Mouse (Mus musculus) embryonic facial prominence, embryonic 10.5 days (tissue): ENCODE data around the gene Kpna1. TPM values are rescaled to one million over a fixed set of nuclear protein-coding genes. Genes with fewer than 3 reads are reported as not detected.
"Not testable (repeated sequence)": the region's sequence is repeated elsewhere in the genome, so short reads cannot be mapped to it uniquely, and the experiment has no call there.

Source experiments
- DNase-seq: peaks from one replicate; pipeline ENCODE4 v3.0.0-alpha.2; 2017; ENCODE audit warnings: low spot score
- H3K27ac ChIP-seq: fragments of 300-500 bp; sonication (generic); replicated peaks from 2 replicates; pipeline ENCODE4 v1.5.1; 2016; ENCODE audit warnings: mild to moderate bottlenecking
- H3K27me3 ChIP-seq: fragments of 300-500 bp; sonication (generic); replicated peaks from 2 replicates; pipeline ENCODE4 v1.6.1; 2016; ENCODE audit warnings: low read depth, mild to moderate bottlenecking; ENCODE audit not compliant: poor library complexity, severe bottlenecking
- H3K36me3 ChIP-seq: fragments of 300-500 bp; sonication (generic); replicated peaks from 2 replicates; pipeline ENCODE4 v1.6.1; 2016; ENCODE audit warnings: mild to moderate bottlenecking, moderate library complexity
- H3K4me1 ChIP-seq: fragments of 300-500 bp; sonication (generic); 2 replicates; pipeline ENCODE4 v1.6.1; 2016
- H3K4me3 ChIP-seq: fragments of 300-500 bp; sonication (generic); 2 replicates; pipeline ENCODE4 v1.5.1; 2016; ENCODE audit warnings: mild to moderate bottlenecking, moderate library complexity
- H3K9me3 ChIP-seq: fragments of 300-500 bp; sonication (generic); 2 replicates; pipeline ENCODE4 v1.6.1; 2016; ENCODE audit warnings: mild to moderate bottlenecking
- WGBS: fragments of 180-500 bp; shearing (Covaris S2); methylation state at CpG from one replicate; pipeline ENCODE4 v1.1.7; 2016; 5-methylcytosine and 5-hydroxymethylcytosine counted together
- polyA plus RNA-seq: library from polyadenylated mRNA; unstranded; fragments of >200 nt; fragmentation: Nextera tagmentation; extraction: Ambion mirVana; gene quantifications from 2 replicates; pipeline ENCODE4 v1.2.1, GENCODE M21; 2016

Kpna1 gene
- polyA plus RNA-seq, 1 experiment from 2014 or later, result 66.8 TPM

DNA sequence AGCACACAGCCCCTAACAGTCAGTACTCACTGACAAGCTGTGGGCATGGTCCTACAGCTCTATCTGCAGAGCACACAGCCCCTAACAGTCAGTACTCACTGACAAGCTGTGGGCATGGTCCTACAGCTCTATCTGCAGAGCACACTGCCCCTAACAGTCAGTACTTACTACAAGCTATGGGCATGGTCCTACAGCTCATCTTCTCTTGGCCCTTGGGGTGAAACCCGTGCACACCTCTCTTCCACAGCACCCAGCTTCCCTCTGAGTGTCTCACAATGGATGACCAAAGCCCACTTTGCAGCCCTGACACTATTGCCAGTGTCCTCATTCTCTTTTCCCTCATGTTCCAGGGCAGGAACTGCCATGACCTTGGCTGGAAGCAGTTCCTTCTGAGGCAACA, 84.0 kb downstream of the Kpna1 start:
- not testable (repeated sequence) for H3K4me1 ChIP-seq, H3K27me3 ChIP-seq, DNase-seq, H3K9me3 ChIP-seq, H3K4me3 ChIP-seq, H3K27ac ChIP-seq
- WGBS, result 86% methylated on average over 1 of the region's 1 CpGs
- peaks cover 30% of the 10 kb centered on the region for H3K36me3 ChIP-seq

DNA sequence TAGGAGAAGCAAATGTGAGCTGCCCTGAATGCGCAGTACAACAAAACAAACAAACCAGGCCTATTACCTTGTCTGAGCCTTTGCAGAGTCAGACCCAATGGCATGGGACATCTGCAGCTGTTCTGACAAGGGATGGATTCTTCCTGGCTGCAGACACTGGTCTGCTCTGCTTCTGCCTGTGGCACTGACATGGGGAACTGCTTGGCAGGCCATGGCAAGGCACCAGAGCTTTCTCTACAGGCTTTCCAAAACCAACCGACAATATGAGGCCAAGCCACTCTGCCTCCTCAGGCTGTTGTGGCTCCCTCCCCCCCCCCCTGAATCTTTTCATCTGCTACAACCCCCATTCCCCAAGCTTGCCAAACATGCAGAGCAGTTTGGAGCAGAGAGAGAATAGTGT, 84.8 kb downstream of the Kpna1 start:
- Histone ChIP-seq H3K4me3 (no peak overlapping the region), H3K27me3 (no peaks in the 10 kb centered on the region), H3K27ac (no peak overlapping the region), H3K36me3 (peaks cover 37% of the 10 kb centered on the region), H3K4me1 (peaks cover 11% of the 10 kb centered on the region), H3K9me3 (no peaks in the 10 kb centered on the region)
- DNase-seq, result no peak
- WGBS, result 69% methylated on average over 2 of the region's 2 CpGs

DNA sequence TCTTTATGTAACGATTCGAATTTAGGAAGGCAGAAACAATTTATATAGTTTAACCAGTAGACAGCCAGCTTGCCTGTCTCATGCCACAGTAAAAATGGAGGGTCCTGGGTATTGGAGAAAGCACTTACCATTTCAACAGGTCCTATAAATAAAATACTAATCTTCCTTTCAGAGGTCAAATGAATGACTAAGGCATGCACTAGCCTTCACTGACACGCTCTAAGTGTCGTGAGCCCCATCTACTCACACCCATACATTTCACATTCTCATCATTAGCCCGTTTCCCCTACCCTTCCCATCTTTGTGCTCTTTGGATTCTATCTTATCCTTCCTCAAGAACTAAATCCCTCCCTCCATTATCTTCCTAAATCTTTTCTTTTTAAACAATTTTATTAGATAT, 86.4 kb downstream of the Kpna1 start:
- Histone ChIP-seq H3K36me3 (peaks cover 44% of the 10 kb centered on the region), H3K9me3 (no peaks in the 10 kb centered on the region), H3K4me3 (no peak overlapping the region), H3K27me3 (no peaks in the 10 kb centered on the region), H3K27ac (no peak overlapping the region), H3K4me1 (peaks cover 22% of the 10 kb centered on the region)
- DNase-seq, result no peak
- WGBS, result 88% methylated on average over 5 of the region's 5 CpGs

GRCm38 (mm10) chr16:36067694-36068093, 89.1 kb downstream of the Kpna1 start:
- Histone ChIP-seq H3K9me3 (no peaks in the 10 kb centered on the region), H3K36me3 (peaks cover 34% of the 10 kb centered on the region), H3K27me3 (no peaks in the 10 kb centered on the region), H3K4me3 (no peak overlapping the region), H3K4me1 (peaks cover 27% of the 10 kb centered on the region), H3K27ac (no peak overlapping the region)
- 59% methylated on average over 2 of the region's 2 CpGs for WGBS
- DNase-seq, result no peak

DNA sequence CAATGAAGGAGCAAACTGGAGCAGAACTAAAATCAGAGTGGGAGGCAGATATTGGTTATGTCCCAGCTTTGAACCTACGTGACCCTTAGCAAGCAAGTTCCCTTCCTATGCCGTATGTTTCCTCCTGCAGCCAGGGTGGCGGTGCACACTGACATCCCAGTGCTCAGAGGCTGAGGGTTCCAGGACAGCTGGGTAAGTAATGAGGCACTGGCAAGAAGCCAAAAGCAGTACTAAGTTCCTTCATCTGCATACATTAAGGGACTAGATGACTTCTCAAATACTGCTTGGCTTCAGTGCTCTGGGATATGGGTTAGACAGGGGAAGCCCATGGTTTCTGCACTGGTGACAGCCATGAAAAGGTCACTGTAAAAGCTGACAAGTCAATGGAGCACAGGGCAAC, 89.8 kb downstream of the Kpna1 start:
- Histone ChIP-seq H3K36me3 (peaks cover 31% of the 10 kb centered on the region), H3K4me1 (peaks cover 30% of the 10 kb centered on the region), H3K27ac (no peak overlapping the region), H3K9me3 (no peaks in the 10 kb centered on the region), H3K27me3 (no peaks in the 10 kb centered on the region), H3K4me3 (no peak overlapping the region)
- 74% methylated on average over 3 of the region's 3 CpGs for WGBS
- DNase-seq, result no peak

DNA sequence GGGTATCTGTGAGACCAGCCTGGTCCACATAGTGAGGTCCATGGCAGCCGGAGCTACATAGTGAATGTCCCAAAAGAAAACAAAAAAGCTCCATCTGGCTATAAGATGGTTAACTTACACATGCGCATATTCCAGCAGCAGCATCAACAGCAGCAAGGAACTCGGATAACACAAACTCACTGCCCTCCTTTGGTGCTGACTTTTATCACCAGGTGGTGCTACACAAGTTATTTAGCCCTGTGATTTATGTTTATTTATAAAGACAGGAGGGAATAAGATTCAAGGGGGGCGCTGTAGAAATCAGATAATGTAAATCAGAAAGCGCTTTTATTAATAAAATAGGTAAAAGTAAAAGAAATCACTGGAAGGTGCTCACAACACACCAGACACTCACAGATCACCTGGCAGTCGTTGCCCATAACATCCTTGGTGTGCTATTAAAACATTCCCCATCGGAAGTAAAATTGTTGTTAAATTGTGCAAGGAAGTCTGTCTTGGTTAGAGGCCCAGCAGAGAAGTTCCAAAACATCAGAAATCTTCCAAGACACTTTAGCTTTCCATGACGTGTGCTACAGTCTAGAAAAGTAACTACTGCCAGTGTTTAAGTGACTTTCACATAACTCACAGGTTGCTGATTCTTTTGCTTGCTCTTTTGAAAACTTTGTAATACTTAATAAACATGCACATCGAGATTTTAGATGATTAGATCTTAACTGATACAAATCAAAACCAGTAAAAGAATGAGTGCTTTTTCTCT, 91.4 kb downstream of the Kpna1 start:
- H3K4me3 ChIP-seq, result peak overlapping the region; percentile 83
- WGBS, result 50% methylated on average over 9 of the region's 9 CpGs
- H3K27me3 ChIP-seq, result no peaks in the 10 kb centered on the region
- H3K4me1 ChIP-seq, result peaks cover 30% of the 10 kb centered on the region
- no peak for DNase-seq
- H3K9me3 ChIP-seq, result no peaks in the 10 kb centered on the region
- peaks cover 32% of the 10 kb centered on the region for H3K36me3 ChIP-seq
- H3K27ac ChIP-seq, result peak overlapping the region; percentile 98; the same call in 1 of the 2 replicates

DNA sequence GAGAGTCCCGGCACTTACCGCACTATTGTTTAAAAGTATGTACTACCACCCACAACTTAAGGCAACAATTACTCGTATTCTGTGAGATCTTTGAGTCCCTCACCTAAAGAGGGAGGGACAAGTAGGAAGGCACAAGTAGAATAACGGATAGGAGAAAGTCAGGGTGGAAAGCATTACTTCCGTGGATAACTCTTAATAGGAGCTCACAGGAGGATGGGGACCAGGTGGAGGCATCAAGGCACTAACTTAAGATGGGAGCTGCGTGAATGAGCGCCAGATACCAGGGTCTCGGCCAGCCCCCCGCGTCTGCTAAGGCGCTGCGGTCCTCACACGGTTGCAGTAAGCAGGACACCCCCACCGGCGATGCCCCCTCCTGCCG, 92.5 kb downstream of the Kpna1 start:
- no peak for DNase-seq
- WGBS, result under 1% methylated on average over 16 of the region's 16 CpGs
- H3K27ac ChIP-seq, result peak overlapping the region; percentile 98
- H3K9me3 ChIP-seq, result no peaks in the 10 kb centered on the region
- H3K27me3 ChIP-seq, result no peaks in the 10 kb centered on the region
- H3K4me1 ChIP-seq, result peaks cover 30% of the 10 kb centered on the region
- peak overlapping the region; percentile 83 for H3K4me3 ChIP-seq
- peaks cover 27% of the 10 kb centered on the region for H3K36me3 ChIP-seq

DNA sequence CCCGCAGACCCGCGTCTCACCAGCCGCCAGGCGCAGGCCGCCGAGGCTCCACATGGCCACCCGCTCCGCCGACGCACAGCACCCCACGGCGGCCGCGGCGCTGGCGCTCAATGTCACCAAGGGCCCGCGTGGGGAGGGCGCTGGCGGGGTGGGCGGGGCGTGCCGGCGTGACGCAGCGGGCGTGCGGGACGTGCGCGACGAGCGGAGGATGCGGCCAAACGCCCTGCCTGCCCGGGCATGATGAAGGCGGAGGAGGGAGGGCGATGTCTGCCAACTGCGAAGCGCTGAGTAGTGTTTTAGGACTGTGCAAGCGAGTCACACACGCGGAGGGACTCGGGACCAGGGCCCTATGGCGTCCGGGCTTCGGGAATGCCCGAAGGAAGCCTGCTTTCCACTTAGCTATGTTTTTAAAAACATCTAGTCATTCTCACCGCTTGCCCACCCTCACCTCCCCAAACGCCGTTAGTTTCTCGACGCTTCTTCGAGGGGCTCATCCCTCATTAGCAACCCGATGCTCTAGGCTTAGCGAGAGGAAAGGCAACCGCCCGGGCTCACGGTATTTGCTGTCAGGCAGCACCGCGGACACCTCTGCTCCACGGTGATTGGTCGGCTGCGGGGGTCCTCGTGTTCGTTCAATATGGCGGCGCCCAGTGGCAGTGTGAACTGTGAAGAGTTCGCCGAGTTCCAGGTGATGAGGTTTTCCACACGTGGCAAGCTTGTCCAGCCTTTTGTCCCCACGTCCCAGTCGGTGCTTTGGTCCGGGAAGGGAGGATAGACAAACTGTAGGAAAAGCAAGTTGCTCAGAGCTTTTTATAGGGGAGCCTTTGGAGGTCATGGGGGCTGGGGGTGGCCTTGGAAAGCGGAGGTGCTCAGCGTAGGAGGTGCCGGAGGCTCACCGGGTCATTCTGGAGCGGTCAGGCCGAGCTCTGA, 93.2 kb downstream of the Kpna1 start, which contains the start of the genes Fam162a and Ccdc58:
TSS of gene Fam162a (minus strand) at position 145 of the 930 bp plus-strand sequence.
TSS of gene Ccdc58 (plus strand) at position 236 of the 930 bp plus-strand sequence.
- Histone ChIP-seq H3K4me1 (peaks cover 30% of the 10 kb centered on the region), H3K36me3 (peaks cover 26% of the 10 kb centered on the region), H3K27me3 (no peaks in the 10 kb centered on the region), H3K9me3 (no peaks in the 10 kb centered on the region), H3K4me3 (peak within 1 kb of the TSS; percentile 83), H3K27ac (peak within 1 kb of the TSS; percentile 98)
- under 1% methylated on average over 81 of the region's 81 CpGs for WGBS
- peak; percentile 94 for DNase-seq

GRCm38 (mm10) chr16:36072410-36073011, 94.0 kb downstream of the Kpna1 start:
- H3K27me3 ChIP-seq, result no peaks in the 10 kb centered on the region
- H3K4me3 ChIP-seq, result peak overlapping the region; percentile 83
- WGBS, result 33% methylated on average over 8 of the region's 8 CpGs
- H3K27ac ChIP-seq, result peak overlapping the region; percentile 98
- no peaks in the 10 kb centered on the region for H3K9me3 ChIP-seq
- peaks cover 30% of the 10 kb centered on the region for H3K4me1 ChIP-seq
- H3K36me3 ChIP-seq, result peaks cover 18% of the 10 kb centered on the region
- DNase-seq, result no peak

GRCm38 (mm10) chr16:36074772-36075171, 96.2 kb downstream of the Kpna1 start:
- DNase-seq, result no peak
- H3K27me3 ChIP-seq, result no peaks in the 10 kb centered on the region

DNA sequence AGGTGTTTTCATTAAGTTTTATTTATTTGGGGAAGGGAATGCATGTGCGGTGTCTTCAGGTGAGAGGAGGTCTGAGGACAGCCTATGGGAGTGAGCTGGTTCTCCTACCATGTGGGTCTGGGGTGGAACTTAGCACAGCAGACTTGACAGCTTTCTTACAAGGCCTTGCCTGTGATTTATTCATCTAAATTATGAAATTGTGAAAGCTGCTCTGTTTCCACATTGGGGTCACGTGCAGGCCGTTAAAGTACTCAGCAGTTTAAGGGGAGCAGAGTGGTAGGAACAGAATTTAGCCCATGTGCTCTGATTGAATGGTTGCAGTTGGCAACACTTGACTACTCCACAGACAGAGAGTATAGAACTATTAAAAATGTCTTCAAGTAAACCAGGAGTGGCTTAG, 101.4 kb downstream of the Kpna1 start:
- Histone ChIP-seq H3K9me3 (no peaks in the 10 kb centered on the region), H3K36me3 (peaks cover 36% of the 10 kb centered on the region), H3K4me3 (no peak overlapping the region), H3K27me3 (no peaks in the 10 kb centered on the region), H3K27ac (no peak overlapping the region), H3K4me1 (no peaks in the 10 kb centered on the region)
- WGBS, result 97% methylated on average over 3 of the region's 3 CpGs
- no peak for DNase-seq

More at GRCm38 (mm10) chr16:36074772-36075171, 96.2 kb downstream of the Kpna1 start:
- no peak overlapping the region for H3K27ac ChIP-seq
- 93% methylated on average over 3 of the region's 3 CpGs for WGBS
- H3K36me3 ChIP-seq, result peaks cover 8% of the 10 kb centered on the region
- H3K4me1 ChIP-seq, result peaks cover 10% of the 10 kb centered on the region
- no peaks in the 10 kb centered on the region for H3K9me3 ChIP-seq
- H3K4me3 ChIP-seq, result no peak overlapping the region
